Mouse (Mus musculus): ENCODE results near the gene Trmt10c.

- TF ChIP-seq POLR2A (IDR thresholded peaks at IDR 0.05; ENCODE audit: control insufficient read depth, low read depth, low read length) = no peak
- TF ChIP-seq CTCF (IDR thresholded peaks at IDR 0.05; ENCODE audit: control insufficient read depth, insufficient read depth, insufficient replicate concordance, low read depth, low read length) = no peak
Measured at GRCm38 (mm10) chr16:56058151-56058550, 20.5 kb upstream of the Trmt10c start.
